In genomic region chr13:98011931-98012341, GRCm38 (mm10) we compare ENCODE assay signal across 16 mouse cellular contexts.
DNase-seq lines count a peak whose midpoint lies in the region; ATAC-seq lines count a peak whose summit lies in the region.
"Had no signal": no experiment of that assay in that cellular context is flagged by ENCODE, and none has a peak within 500 bp of the region (broad histone marks: within the 10 kb centered on the region; RNA-seq: fewer than 3 reads in every experiment).

No protein-coding gene starts in this region.

- no peaks in the 10 kb centered on the region for H3K36me3 ChIP-seq in kidney, embryonic 15.5 days
- no peaks in the 10 kb centered on the region for H3K36me3 ChIP-seq in lung, embryonic 16.5 days (ENCODE audit: control insufficient read depth, insufficient read depth, low read length)
- H3K36me3 ChIP-seq: forebrain, embryonic 12.5 days; hindbrain, embryonic 13.5 days; liver, embryonic 15.5 days; neural tube, embryonic 12.5 days had no signal

- H3K9ac ChIP-seq in kidney, embryonic 15.5 days, result no peak overlapping the region
- no peak overlapping the region for H3K9ac ChIP-seq in lung, embryonic 16.5 days (ENCODE audit: low read length)
- H3K9ac ChIP-seq: forebrain, embryonic 12.5 days; hindbrain, embryonic 13.5 days; liver, embryonic 15.5 days; neural tube, embryonic 12.5 days had no signal

- H3K4me1 ChIP-seq in kidney, embryonic 15.5 days, result peaks cover 34% of the 10 kb centered on the region
- H3K4me1 ChIP-seq in lung, embryonic 16.5 days (replicated peaks; ENCODE audit: control insufficient read depth, insufficient read depth, low read length), result peaks cover 8% of the 10 kb centered on the region; the same call in 1 of the 2 replicates
- H3K4me1 ChIP-seq: liver, embryonic 15.5 days had no signal

- H3K27ac ChIP-seq in kidney, embryonic 15.5 days, result peak overlapping the region; percentile 95
- peak overlapping the region; percentile 41 for H3K27ac ChIP-seq in lung, embryonic 16.5 days (ENCODE audit: low read length)
- H3K27ac ChIP-seq: forebrain, embryonic 12.5 days; hindbrain, embryonic 13.5 days; liver, embryonic 15.5 days; neural tube, embryonic 12.5 days had no signal

- H3K4me2 ChIP-seq in kidney, embryonic 15.5 days, result peak overlapping the region; percentile 65
- H3K4me2 ChIP-seq in lung, embryonic 16.5 days (ENCODE audit: low read depth, low read length), result no peak overlapping the region
- H3K4me2 ChIP-seq: forebrain, embryonic 12.5 days; heart, embryonic 11.5 days; hindbrain, embryonic 13.5 days; liver, embryonic 15.5 days; neural tube, embryonic 12.5 days had no signal

- no peak overlapping the region for H3K4me3 ChIP-seq in kidney, embryonic 15.5 days (replicated peaks)
- H3K4me3 ChIP-seq in lung, embryonic 16.5 days (ENCODE audit: low read length), result no peak overlapping the region
- H3K4me3 ChIP-seq: forebrain, embryonic 12.5 days; hindbrain, embryonic 13.5 days; liver, embryonic 15.5 days; neural tube, embryonic 12.5 days had no signal

- no peaks in the 10 kb centered on the region for H3K27me3 ChIP-seq in kidney, embryonic 15.5 days
- H3K27me3 ChIP-seq in lung, embryonic 16.5 days (ENCODE audit: control insufficient read depth, insufficient read depth, low read depth, low read length), result peaks cover 8% of the 10 kb centered on the region; the same call in 1 of the 2 replicates
- H3K27me3 ChIP-seq: neural tube, embryonic 12.5 days had no signal

- no peaks in the 10 kb centered on the region for H3K9me3 ChIP-seq in kidney, embryonic 15.5 days (replicated peaks)
- H3K9me3 ChIP-seq in lung, embryonic 16.5 days (ENCODE audit: control insufficient read depth, low read length), result no peaks in the 10 kb centered on the region
- H3K9me3 ChIP-seq: forebrain, embryonic 12.5 days; hindbrain, embryonic 13.5 days; liver, embryonic 15.5 days; neural tube, embryonic 12.5 days had no signal

- 16% methylated on average over 6 of the region's 6 CpGs for WGBS in kidney, embryonic 15.5 days
- 34% methylated on average over 6 of the region's 6 CpGs for WGBS in lung, embryonic 16.5 days

- ATAC-seq in common myeloid progenitor, adult 5-6 weeks (replicated peaks; ENCODE audit: low read depth, poor library complexity, severe bottlenecking), result 0 out of 2 replicates have a peak, but pooled peaks have one; percentile 5
- no peak for ATAC-seq in kidney, embryonic 15.5 days (replicated peaks; ENCODE audit: low FRiP score)
- ATAC-seq in lung, embryonic 16.5 days (ENCODE audit: low read depth), result no peak

- DNase-seq in 416B (ENCODE audit: low read depth), result peak; percentile 59
- DNase-seq in testis, postnatal 14 days (ENCODE audit: low spot score), result no peak
- no peak for DNase-seq in layer of hippocampus, adult 9-11 months
- DNase-seq in embryo, embryonic 11 days, result no peak
- DNase-seq: cerebellum, postnatal 14 days; gastrocnemius, postnatal 25 days; heart, postnatal 14 days; thymus, postnatal 36 days had no signal
